Mouse (Mus musculus) CH12.LX (cell line): ENCODE measurements around the gene Pde4d. TPM values are rescaled to one million over a fixed set of nuclear protein-coding genes. Genes with fewer than 3 reads are reported as not detected.

Source experiments
- DNase-seq: peaks from one replicate; pipeline ENCODE4 v3.0.0-alpha.2; 2013; ENCODE audit errors: extremely low read depth
- H3K27ac ChIP-seq: 2 replicates; pipeline ENCODE4 v1.5.1; 2012; ENCODE audit warnings: low read depth, mild to moderate bottlenecking, control low read depth, moderate library complexity; ENCODE audit not compliant: insufficient read depth
- H3K27me3 ChIP-seq: replicated peaks from 2 replicates; pipeline ENCODE3; 2012; ENCODE audit warnings: inconsistent platforms
- H3K36me3 ChIP-seq, 2 experiments: replicated peaks in 1 of 2; 2 replicates each; pipeline versions ENCODE3 to v1.6.1; 2012; ENCODE audit warnings: inconsistent platforms in 1 of 2, low read length in 1 of 2, mild to moderate bottlenecking in 1 of 2, mixed read lengths in 1 of 2, moderate library complexity in 1 of 2; ENCODE audit not compliant: control insufficient read depth in 1 of 2, insufficient read depth in 1 of 2
- H3K4me1 ChIP-seq, 2 experiments: 2 replicates each; pipeline ENCODE4 v1.6.1; 2012; ENCODE audit warnings: inconsistent platforms in 1 of 2, moderate library complexity in 1 of 2; ENCODE audit not compliant: insufficient read depth in 2 of 2, control insufficient read depth in 1 of 2
- H3K4me2 ChIP-seq: 2 replicates; pipeline ENCODE4 v1.6.1; 2012; ENCODE audit warnings: low read depth, mild to moderate bottlenecking, control low read depth; ENCODE audit not compliant: poor library complexity, insufficient read depth, severe bottlenecking
- H3K4me3 ChIP-seq, 3 experiments: fragments of 150-350 bp in 1 of 3; sonication (generic) in 1 of 3; replicated peaks in 1 of 3; 2 replicates each; pipeline versions ENCODE3 to v1.5.1; 2011 to 2012; ENCODE audit warnings: low read depth in 2 of 3, low read length in 2 of 3, mild to moderate bottlenecking in 2 of 3, moderate library complexity in 2 of 3, control low read depth in 1 of 3, improper control_type of control experiment in 1 of 3, inconsistent platforms in 1 of 3, mixed read lengths in 1 of 3; ENCODE audit not compliant: poor library complexity in 1 of 3
- H3K79me2 ChIP-seq: replicated peaks from 2 replicates; pipeline ENCODE4 v1.6.1; 2012; ENCODE audit warnings: mild to moderate bottlenecking, moderate library complexity; ENCODE audit not compliant: control insufficient read depth, poor library complexity, insufficient read depth, severe bottlenecking; ENCODE audit errors: extremely low read depth
- H3K9ac ChIP-seq: 2 replicates; pipeline ENCODE4 v1.6.1; 2012; ENCODE audit warnings: low read depth, mild to moderate bottlenecking, control low read depth, moderate library complexity; ENCODE audit not compliant: insufficient read depth
- H3K9me3 ChIP-seq: replicated peaks from 2 replicates; pipeline ENCODE3; 2012; ENCODE audit warnings: low read length, inconsistent platforms, mixed read lengths
- BHLHE40 ChIP-seq: IDR thresholded peaks from 2 replicates; pipeline ENCODE4 v1.6.1; 2011; ENCODE audit warnings: mild to moderate bottlenecking, low read depth, low read length, improper control_type of control experiment
- CTCF ChIP-seq, 2 experiments: IDR thresholded peaks in 1 of 2; conservative IDR thresholded peaks in 1 of 2; 2 replicates each; pipeline ENCODE4 v1.5.1; 2011 to 2012; ENCODE audit warnings: low read depth in 2 of 2, low read length in 2 of 2, improper control_type of control experiment in 1 of 2, inconsistent platforms in 1 of 2, mild to moderate bottlenecking in 1 of 2, moderate library complexity in 1 of 2
- EP300 ChIP-seq: IDR thresholded peaks from 2 replicates; pipeline ENCODE4 v1.6.1; 2011; ENCODE audit warnings: low read length, improper control_type of control experiment
- ETS1 ChIP-seq: conservative IDR thresholded peaks from 2 replicates; pipeline ENCODE4 v1.6.1; 2012; ENCODE audit warnings: low read depth, mild to moderate bottlenecking, inconsistent platforms, low read length, improper control_type of control experiment, moderate library complexity
- HCFC1 ChIP-seq: IDR thresholded peaks from 2 replicates; pipeline ENCODE4 v1.6.1; 2012; ENCODE audit warnings: low read depth, mild to moderate bottlenecking, inconsistent platforms, low read length, improper control_type of control experiment
- IRF4 ChIP-seq: IDR thresholded peaks from 2 replicates; pipeline ENCODE4 v1.6.1; 2014; ENCODE audit warnings: low read depth, mild to moderate bottlenecking, inconsistent platforms, low read length, improper control_type of control experiment
- JUND ChIP-seq: conservative IDR thresholded peaks from 2 replicates; pipeline ENCODE4 v1.6.1; 2011; ENCODE audit warnings: low read depth, low read length, improper control_type of control experiment
- KAT2A ChIP-seq: IDR thresholded peaks from 2 replicates; pipeline ENCODE4 v1.6.1; 2012; ENCODE audit warnings: low read length, improper control_type of control experiment, inconsistent platforms; ENCODE audit not compliant: insufficient replicate concordance
- MXI1 ChIP-seq: IDR thresholded peaks from 2 replicates; pipeline ENCODE4 v1.6.1; 2011; ENCODE audit warnings: mild to moderate bottlenecking, low read depth, low read length, improper control_type of control experiment
- MYC ChIP-seq: IDR thresholded peaks from 2 replicates; pipeline ENCODE4 v1.6.1; 2011; ENCODE audit warnings: low read depth, mild to moderate bottlenecking, improper control_type of control experiment, low read length
- NELFE ChIP-seq: IDR thresholded peaks from 2 replicates; pipeline ENCODE4 v1.6.1; 2011; ENCODE audit warnings: low read depth, low read length, improper control_type of control experiment
- PAX5 ChIP-seq: IDR thresholded peaks from 2 replicates; pipeline ENCODE4 v1.6.1; 2012; ENCODE audit warnings: low read length, inconsistent platforms, mixed read lengths
- RAD21 ChIP-seq: IDR thresholded peaks from 2 replicates; pipeline ENCODE4 v1.6.1; 2011; ENCODE audit warnings: low read depth, mild to moderate bottlenecking, low read length, improper control_type of control experiment, moderate library complexity
- SIN3A ChIP-seq: IDR thresholded peaks from 2 replicates; pipeline ENCODE4 v1.6.1; 2012; ENCODE audit warnings: low read length, improper control_type of control experiment, inconsistent platforms
- UBTF ChIP-seq: IDR thresholded peaks from 2 replicates; pipeline ENCODE4 v1.6.1; 2012; ENCODE audit warnings: low read depth, mild to moderate bottlenecking, inconsistent platforms, low read length, improper control_type of control experiment, moderate library complexity
- ZKSCAN1 ChIP-seq: IDR thresholded peaks from 2 replicates; pipeline ENCODE4 v1.6.1; 2012; ENCODE audit warnings: low read depth, inconsistent platforms, low read length, improper control_type of control experiment, borderline replicate concordance
- ZNF384 ChIP-seq: IDR thresholded peaks from 2 replicates; pipeline ENCODE4 v1.6.1; 2012; ENCODE audit warnings: low read depth, low read length, improper control_type of control experiment, inconsistent platforms
- dilution Hi-C: fragments of 300-500 bp; cut with MboI; formaldehyde crosslinking; loops from 2 replicates; pipeline ENCODE4 v1.14.3; 2020; ENCODE audit warnings: low sequenced_read_pairs; ENCODE audit not compliant: extremely low pct_unique_long_range_greater_than_20kb, extremely low pct_ligation_motif_present
- in situ Hi-C: fragments of 300-500 bp; cut with MboI; formaldehyde crosslinking; loops from 3 replicates; pipeline ENCODE4 v1.14.3; 2019; ENCODE audit warnings: low sequenced_read_pairs, low pct_ligation_motif_present, low pct_unique_long_range_greater_than_20kb, mixed read lengths
- polyA plus RNA-seq: library from polyadenylated mRNA; unstranded; fragments of >175 nt; gene quantifications from 2 replicates; pipeline ENCODE4 v1.2.1, GENCODE M21; 2012; ENCODE audit warnings: low read depth; ENCODE audit not compliant: insufficient read length
- total RNA-seq, 2 experiments: library from RNA; depleted of rRNA; stranded (reverse); fragments of 300-350 nt in 1 of 2; fragments of >200 nt in 1 of 2; gene quantifications; 2 replicates each; pipeline ENCODE4 v1.2.3; 2012 to 2014

The Pde4d gene
- total and polyA plus RNA-seq, 3 experiments = not detected

GRCm38 (mm10) chr13:109280433-109280832 is 830.7 kb downstream of the Pde4d start (continued):
- TF ChIP-seq CTCF (conservative IDR thresholded peaks at IDR 0.05 in 1 of 2, IDR thresholded peaks at IDR 0.05 in 1 of 2; ENCODE audit: low read depth in 2 of 2, low read length in 2 of 2) = no peak
- no peak for TF ChIP-seq IRF4
- no peak for TF ChIP-seq ZKSCAN1
- TF ChIP-seq, all 38 proteins: peak for 0

DNA sequence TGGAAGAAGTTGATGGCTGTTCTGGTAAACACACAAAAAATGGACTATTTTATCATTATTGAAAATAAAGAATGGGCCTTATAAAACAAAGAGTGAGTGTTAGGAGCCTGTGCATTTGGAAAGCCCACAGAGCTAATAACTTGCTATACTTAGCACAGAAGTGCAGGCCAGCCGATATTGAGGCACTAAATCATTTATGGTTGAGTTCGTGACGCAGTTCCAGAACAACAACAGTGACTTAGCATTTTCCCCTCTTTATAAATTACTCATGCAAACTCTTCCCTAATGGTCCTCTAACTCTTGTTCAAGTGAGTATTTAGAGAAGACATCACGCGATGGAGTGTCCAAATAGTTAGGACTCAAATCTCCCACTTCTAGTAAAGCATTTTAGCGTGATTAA is 837.7 kb downstream of the Pde4d start:
- H3K4me3 ChIP-seq = no peak overlapping the region
- H3K27me3 ChIP-seq = no peaks in the 10 kb centered on the region
- dilution Hi-C loops = no loop called here
- no peak overlapping the region for H3K9ac ChIP-seq
- H3K79me2 ChIP-seq = no peaks in the 10 kb centered on the region
- TF ChIP-seq EP300 (no peak), MYC (no peak), HCFC1 (no peak), UBTF (no peak), ETS1 (no peak), SIN3A (no peak), ZNF384 (no peak), MXI1 (no peak), JUND (no peak), NELFE (no peak), PAX5 (no peak)
- TF ChIP-seq, all 38 proteins: peak for 0
- no peaks in the 10 kb centered on the region for H3K4me1 ChIP-seq
- in situ Hi-C loops = no loop called here
- no peak for DNase-seq
- H3K36me3 ChIP-seq = no peaks in the 10 kb centered on the region
- H3K27ac ChIP-seq = no peak overlapping the region
- no peaks in the 10 kb centered on the region for H3K9me3 ChIP-seq
- no peak overlapping the region for H3K4me2 ChIP-seq

DNA sequence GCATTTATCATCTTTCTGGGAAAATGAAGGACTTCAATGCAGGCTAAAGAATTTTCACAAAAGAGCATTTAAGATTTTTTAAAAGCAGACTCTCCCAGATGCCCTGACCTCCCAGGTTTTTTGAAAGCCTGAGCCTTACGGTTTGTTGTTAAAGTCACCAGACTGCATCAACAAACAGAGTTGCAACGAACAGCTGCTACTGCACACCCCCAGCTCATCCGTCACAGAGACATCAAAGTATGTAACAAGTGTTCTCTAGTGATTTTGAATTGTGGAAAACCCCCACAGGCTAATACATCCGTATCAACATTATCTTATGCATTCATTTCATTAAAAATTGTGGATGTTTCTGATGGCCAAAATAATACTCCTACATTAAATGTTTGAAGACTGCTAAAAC is 841.2 kb downstream of the Pde4d start:
- DNase-seq = no peak
- Histone ChIP-seq H3K79me2 (no peaks in the 10 kb centered on the region), H3K4me3 (no peak overlapping the region), H3K27me3 (no peaks in the 10 kb centered on the region), H3K36me3 (no peaks in the 10 kb centered on the region), H3K9me3 (no peaks in the 10 kb centered on the region), H3K4me1 (no peaks in the 10 kb centered on the region), H3K4me2 (no peak overlapping the region), H3K27ac (no peak overlapping the region), H3K9ac (no peak overlapping the region)
- dilution Hi-C loops = no loop called here
- in situ Hi-C loops = no loop called here
- TF ChIP-seq PAX5 = no peak
- TF ChIP-seq BHLHE40 = no peak
- no peak for TF ChIP-seq EP300
- TF ChIP-seq JUND = no peak
- no peak for TF ChIP-seq KAT2A
- no peak for TF ChIP-seq RAD21
- no peak for TF ChIP-seq ETS1
